Mouse (Mus musculus): ENCODE measurements around the gene Rnf168. TPM values are rescaled to one million over a fixed set of nuclear protein-coding genes. Genes with fewer than 3 reads are reported as not detected.

The Rnf168 gene
- polyA plus RNA-seq, 1 experiment from 2014 or later, result 31.5 TPM

GRCm38 (mm10) chr16:32330876-32331670 is 53.8 kb downstream of the Rnf168 start:
- ATAC-seq (replicated peaks; ENCODE audit: low FRiP score), result no peak
- H3K4me2 ChIP-seq, result peak overlapping the region; percentile 58
- no peaks in the 10 kb centered on the region for H3K9me3 ChIP-seq (replicated peaks)
- 44% methylated on average over 9 of the region's 9 CpGs for WGBS
- 0 out of 2 replicates have a peak overlapping the region, but pooled peaks have one; percentile 36 for H3K9ac ChIP-seq
- peak overlapping the region; percentile 98 for H3K27ac ChIP-seq
- peak overlapping the region; percentile 99 for H3K4me3 ChIP-seq (replicated peaks)
- H3K27me3 ChIP-seq, result no peaks in the 10 kb centered on the region
- no peaks in the 10 kb centered on the region for H3K36me3 ChIP-seq
- peaks cover 20% of the 10 kb centered on the region for H3K4me1 ChIP-seq

- under 1% methylated on average over 52 of the region's 52 CpGs for WGBS
- Histone ChIP-seq H3K4me1 (peaks cover 27% of the 10 kb centered on the region), H3K9ac (peak within 1 kb of the TSS; percentile 97), H3K4me3 (replicated peaks) (peak within 1 kb of the TSS; percentile 99), H3K36me3 (no peaks in the 10 kb centered on the region), H3K27ac (peak within 1 kb of the TSS; percentile 98), H3K9me3 (replicated peaks) (no peaks in the 10 kb centered on the region), H3K27me3 (no peaks in the 10 kb centered on the region), H3K4me2 (peak within 1 kb of the TSS; percentile 58)
- peak; percentile 97 for ATAC-seq (replicated peaks; ENCODE audit: low FRiP score)
These were observed 54.8 kb downstream of the Rnf168 start, which contains the start of gene Ubxn7 for GRCm38 (mm10) chr16:32332040-32332555. TSS of gene Ubxn7 (plus strand) at chr16:32332257.

GRCm38 (mm10) chr16:32332556-32333511 is 55.6 kb downstream of the Rnf168 start:
- H3K4me3 ChIP-seq (replicated peaks), result peak overlapping the region; percentile 99
- ATAC-seq (replicated peaks; ENCODE audit: low FRiP score), result peak; percentile 82
- H3K27ac ChIP-seq, result peak overlapping the region; percentile 98

GRCm38 (mm10) chr16:32335146-32335545 is 57.9 kb downstream of the Rnf168 start:
- no peak for ATAC-seq (replicated peaks; ENCODE audit: low FRiP score)
- Histone ChIP-seq H3K27ac (no peak overlapping the region), H3K4me2 (no peak overlapping the region), H3K4me1 (peaks cover 27% of the 10 kb centered on the region), H3K27me3 (no peaks in the 10 kb centered on the region), H3K36me3 (no peaks in the 10 kb centered on the region), H3K4me3 (replicated peaks) (no peak overlapping the region), H3K9ac (no peak overlapping the region), H3K9me3 (replicated peaks) (no peaks in the 10 kb centered on the region)
- whole genome bisulfite sequencing, result 92% methylated on average over 5 of the region's 5 CpGs

More at GRCm38 (mm10) chr16:32332556-32333511, 55.6 kb downstream of the Rnf168 start:
- Histone ChIP-seq H3K4me2 (peak overlapping the region; percentile 58), H3K36me3 (no peaks in the 10 kb centered on the region), H3K27me3 (no peaks in the 10 kb centered on the region), H3K9me3 (replicated peaks) (no peaks in the 10 kb centered on the region), H3K9ac (peak overlapping the region; percentile 97), H3K4me1 (peaks cover 27% of the 10 kb centered on the region)
- WGBS, result under 1% methylated on average over 50 of the region's 54 CpGs

DNA sequence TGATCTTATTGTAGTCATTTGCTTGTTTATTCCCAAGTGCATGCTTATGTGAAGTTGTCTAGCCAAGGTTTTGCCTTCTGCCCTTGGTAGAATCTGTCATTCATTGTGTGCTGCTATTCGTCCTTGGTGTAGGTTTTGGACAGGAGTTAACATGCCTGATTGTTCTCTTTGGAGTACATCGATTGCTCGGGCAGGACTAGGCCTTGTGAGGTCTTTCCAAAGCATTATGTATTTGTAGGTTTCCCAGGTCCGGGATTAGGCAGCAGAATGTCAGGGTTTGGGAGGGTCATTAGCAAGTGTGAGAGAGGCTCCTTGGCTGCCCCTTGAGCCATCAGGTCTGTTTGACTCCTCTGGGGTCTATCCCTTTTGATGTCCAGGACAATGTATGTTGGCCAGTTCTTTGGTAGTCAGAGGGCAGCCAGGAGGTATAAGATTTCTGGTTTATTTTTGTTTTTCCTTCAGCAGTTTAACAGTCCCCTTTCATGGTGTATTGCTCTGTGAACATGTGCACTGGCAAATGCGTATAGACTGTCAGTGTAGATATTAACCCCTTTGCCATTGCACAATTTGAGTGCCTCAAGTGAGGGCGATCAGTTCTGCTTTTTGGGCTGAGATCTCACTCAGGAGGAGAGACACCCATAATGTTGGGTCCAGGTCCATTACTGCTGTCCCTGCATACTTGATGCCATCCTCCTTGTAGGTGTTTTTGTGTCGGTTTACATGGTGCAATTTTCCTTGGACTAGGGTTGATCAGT is 58.9 kb downstream of the Rnf168 start:
- Histone ChIP-seq H3K36me3 (no peaks in the 10 kb centered on the region), H3K4me2 (no peak overlapping the region), H3K27me3 (no peaks in the 10 kb centered on the region), H3K9ac (no peak overlapping the region), H3K27ac (no peak overlapping the region), H3K4me3 (replicated peaks) (no peak overlapping the region), H3K9me3 (replicated peaks) (no peaks in the 10 kb centered on the region), H3K4me1 (peaks cover 23% of the 10 kb centered on the region)
- ATAC-seq (replicated peaks; ENCODE audit: low FRiP score), result no peak
- WGBS, result 54% methylated on average over 7 of the region's 7 CpGs

GRCm38 (mm10) chr16:32337001-32337400 is 59.7 kb downstream of the Rnf168 start:
- Histone ChIP-seq H3K36me3 (no peaks in the 10 kb centered on the region), H3K27me3 (no peaks in the 10 kb centered on the region), H3K9me3 (replicated peaks) (no peaks in the 10 kb centered on the region), H3K4me3 (replicated peaks) (no peak overlapping the region), H3K4me1 (peaks cover 20% of the 10 kb centered on the region), H3K9ac (no peak overlapping the region), H3K27ac (no peak overlapping the region), H3K4me2 (no peak overlapping the region)
- ATAC-seq (replicated peaks; ENCODE audit: low FRiP score), result no peak

GRCm38 (mm10) chr16:32340451-32340850 is 63.2 kb downstream of the Rnf168 start:
- H3K9ac ChIP-seq, result no peak overlapping the region
- no peak for ATAC-seq (replicated peaks; ENCODE audit: low FRiP score)
- H3K4me3 ChIP-seq (replicated peaks), result no peak overlapping the region
- WGBS, result 74% methylated on average over 1 of the region's 1 CpGs
- H3K4me1 ChIP-seq, result peaks cover 14% of the 10 kb centered on the region
- H3K9me3 ChIP-seq (replicated peaks), result no peaks in the 10 kb centered on the region
- no peaks in the 10 kb centered on the region for H3K36me3 ChIP-seq
- H3K27me3 ChIP-seq, result no peaks in the 10 kb centered on the region
- H3K4me2 ChIP-seq, result no peak overlapping the region
- H3K27ac ChIP-seq, result no peak overlapping the region

- Histone ChIP-seq H3K4me2 (no peak overlapping the region), H3K9me3 (replicated peaks) (no peaks in the 10 kb centered on the region), H3K4me1 (peaks cover 2% of the 10 kb centered on the region; the same call in 1 of the 2 replicates), H3K36me3 (no peaks in the 10 kb centered on the region), H3K27ac (no peak overlapping the region), H3K4me3 (replicated peaks) (no peak overlapping the region), H3K9ac (no peak overlapping the region), H3K27me3 (no peaks in the 10 kb centered on the region)
- ATAC-seq (replicated peaks; ENCODE audit: low FRiP score), result no peak
These were observed 68.3 kb downstream of the Rnf168 start for GRCm38 (mm10) chr16:32345521-32345920.

GRCm38 (mm10) chr16:32350776-32351175 is 73.5 kb downstream of the Rnf168 start:
- peaks cover 32% of the 10 kb centered on the region for H3K36me3 ChIP-seq
- H3K9me3 ChIP-seq (replicated peaks), result no peaks in the 10 kb centered on the region
- 92% methylated on average over 3 of the region's 3 CpGs for WGBS
- no peaks in the 10 kb centered on the region for H3K4me1 ChIP-seq
- H3K27me3 ChIP-seq, result no peaks in the 10 kb centered on the region
- H3K4me2 ChIP-seq, result no peak overlapping the region
- no peak for ATAC-seq (replicated peaks; ENCODE audit: low FRiP score)
- H3K4me3 ChIP-seq (replicated peaks), result no peak overlapping the region
- no peak overlapping the region for H3K27ac ChIP-seq
- no peak overlapping the region for H3K9ac ChIP-seq
